Mouse (Mus musculus) adrenal gland, adult (tissue): ENCODE measurements around the gene Calr3.

ENCODE experiments used
- DNase-seq, 2 experiments: peaks; one replicate each; pipeline ENCODE4 v3.0.0; 2022 to 2023; ENCODE audit warnings: low spot score in 1 of 2; ENCODE audit not compliant: inconsistent age in 2 of 2

Calr3 gene

GRCm38 (mm10) chr8:72443338-72443993 lies at the start of gene Calr3, which contains the start of gene 1700030K09Rik:
Calr3 (minus strand) TSS chr8:72443870.
1700030K09Rik (plus strand) TSS chr8:72443880.
- peak; percentile 98 to 99 for DNase-seq

- peak in 1 of 2 experiments; percentile 26 for DNase-seq
These were observed 49.7 kb upstream of the Calr3 start for GRCm38 (mm10) chr8:72493381-72493780.

- peak; percentile 100 for DNase-seq
These were observed 49.0 kb upstream of the Calr3 start for GRCm38 (mm10) chr8:72492622-72493081.

- DNase-seq = no peak
These were observed 48.3 kb upstream of the Calr3 start, which contains the start of gene Slc35e1 for GRCm38 (mm10) chr8:72491680-72492621. Slc35e1 (minus strand) TSS chr8:72492614.

GRCm38 (mm10) chr8:72491017-72491416 lies 47.3 kb upstream of the Calr3 start:
- DNase-seq = no peak

- no peak for DNase-seq
These were observed 43.3 kb upstream of the Calr3 start for GRCm38 (mm10) chr8:72487014-72487413.

- peak; percentile 30 to 59 for DNase-seq
These were observed 42.0 kb upstream of the Calr3 start for GRCm38 (mm10) chr8:72485456-72486199.

GRCm38 (mm10) chr8:72474826-72475546 lies 31.3 kb upstream of the Calr3 start, which contains the start of gene Cherp:
Cherp (minus strand) TSS chr8:72475226.
- peak; percentile 98 to 99 for DNase-seq

GRCm38 (mm10) chr8:72470684-72471083 lies 27.0 kb upstream of the Calr3 start:
- no peak for DNase-seq

- DNase-seq = no peak
These were observed 26.3 kb upstream of the Calr3 start for GRCm38 (mm10) chr8:72469984-72470383.

GRCm38 (mm10) chr8:72469243-72469642 lies 25.6 kb upstream of the Calr3 start:
- no peak for DNase-seq

GRCm38 (mm10) chr8:72464211-72464610 lies 20.5 kb upstream of the Calr3 start:
- DNase-seq = no peak

GRCm38 (mm10) chr8:72459881-72460533 lies 16.3 kb upstream of the Calr3 start:
- no peak for DNase-seq

GRCm38 (mm10) chr8:72458457-72458856 lies 14.8 kb upstream of the Calr3 start:
- no peak for DNase-seq

GRCm38 (mm10) chr8:72457806-72458205 lies 14.1 kb upstream of the Calr3 start:
- no peak for DNase-seq

GRCm38 (mm10) chr8:72455317-72455716 lies 11.6 kb upstream of the Calr3 start:
- no peak for DNase-seq

- no peak for DNase-seq
These were observed 10.2 kb upstream of the Calr3 start for GRCm38 (mm10) chr8:72453904-72454303.

GRCm38 (mm10) chr8:72451516-72451915 lies 7.8 kb upstream of the Calr3 start:
- no peak for DNase-seq

GRCm38 (mm10) chr8:72445071-72445470 lies 1.4 kb upstream of the Calr3 start:
- no peak for DNase-seq

GRCm38 (mm10) chr8:72443994-72444350 lies 302 bp upstream of the Calr3 start:
- no peak for DNase-seq
